Mouse (Mus musculus) cerebellum, adult 8-10 months (tissue): Measurements from ENCODE around the gene Notch4.
A peak's percentile ranks its signal among the peaks of the same experiment; 100 is the strongest.

Experiments used
- DNase-seq: peaks from one replicate; pipeline ENCODE4 v3.0.0; 2022

Gene Notch4

GRCm38 (mm10) chr17:34627943-34628643 lies 64.0 kb downstream of the Notch4 start, which contains the start of gene Ppt2:
Gene Ppt2 (minus strand): TSS chr17:34628510.
- peak; percentile 82 for DNase-seq

DNA sequence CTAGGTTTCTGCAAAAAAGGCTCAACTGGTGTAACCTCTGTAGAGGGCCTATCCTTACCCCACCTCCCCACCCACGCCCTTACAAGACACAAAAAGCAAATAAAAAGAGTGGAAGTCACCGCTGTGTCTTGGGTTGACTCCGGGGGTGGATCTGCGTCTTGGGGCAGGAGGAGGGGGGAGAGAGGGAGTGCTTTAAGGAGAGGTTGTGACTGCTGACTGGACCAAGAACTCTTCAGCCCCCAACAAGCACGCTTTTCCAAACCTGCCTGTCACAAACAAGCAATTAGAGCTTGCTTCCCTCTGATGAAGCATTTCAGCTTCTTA lies 64.5 kb downstream of the Notch4 start:
- no peak for DNase-seq

DNA sequence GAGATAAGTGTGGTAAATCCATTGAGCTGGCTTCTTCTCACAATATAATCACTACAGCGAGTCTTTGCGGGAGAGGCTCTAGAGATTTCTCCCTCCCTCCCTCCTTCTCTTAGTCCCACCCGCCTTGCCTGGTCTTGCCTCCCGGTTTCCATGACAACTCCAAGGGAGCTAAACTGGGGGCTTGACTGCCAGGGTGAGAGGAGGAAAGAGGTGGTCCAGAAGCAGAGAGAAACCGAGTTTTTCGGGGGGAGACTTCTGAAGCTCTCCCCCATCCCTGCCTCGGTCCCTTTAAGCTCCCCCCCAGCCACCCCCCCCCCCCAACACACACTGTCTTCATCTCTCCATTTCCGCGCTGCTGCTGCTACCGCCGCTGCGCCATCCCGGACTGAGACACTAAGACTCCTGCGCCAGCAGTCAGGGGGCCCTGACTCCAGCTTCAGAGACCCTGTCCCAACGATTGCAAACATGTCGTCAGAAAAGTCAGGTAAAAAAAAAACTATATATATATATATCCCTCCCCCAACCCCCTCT lies 65.2 kb downstream of the Notch4 start, which contains the start of gene Prrt1:
Gene Prrt1 (plus strand): TSS at position 313 of the 531 bp plus-strand sequence.
- DNase-seq = peak; percentile 63

- peak; percentile 65 for DNase-seq
Observed at GRCm38 (mm10) chr17:34629796-34630603, 65.9 kb downstream of the Notch4 start.

DNA sequence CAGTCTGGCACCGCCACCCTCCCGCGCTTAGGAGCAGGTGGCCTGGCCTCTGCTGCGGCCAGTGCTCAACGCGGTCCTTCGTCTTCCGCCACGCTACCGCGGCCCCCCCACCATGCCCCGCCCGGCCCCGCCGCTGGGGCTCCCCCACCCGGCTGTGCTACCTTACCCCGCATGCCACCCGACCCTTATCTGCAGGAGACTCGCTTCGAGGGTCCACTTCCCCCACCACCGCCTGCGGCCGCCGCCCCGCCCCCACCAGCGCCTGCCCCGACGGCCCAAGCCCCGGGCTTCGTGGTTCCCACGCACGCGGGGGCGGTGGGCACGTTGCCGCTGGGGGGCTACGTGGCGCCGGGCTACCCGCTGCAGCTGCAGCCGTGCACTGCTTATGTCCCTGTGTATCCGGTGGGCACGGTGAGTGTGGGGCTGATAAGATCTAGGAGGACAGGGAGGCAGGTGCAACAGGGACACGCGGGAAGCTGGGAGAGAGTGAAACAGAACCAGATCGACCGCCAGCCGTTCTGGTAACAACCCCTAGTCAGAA lies 66.8 kb downstream of the Notch4 start:
- peak; percentile 64 for DNase-seq

GRCm38 (mm10) chr17:34631647-34632046 lies 67.6 kb downstream of the Notch4 start:
- peak; percentile 61 for DNase-seq

DNA sequence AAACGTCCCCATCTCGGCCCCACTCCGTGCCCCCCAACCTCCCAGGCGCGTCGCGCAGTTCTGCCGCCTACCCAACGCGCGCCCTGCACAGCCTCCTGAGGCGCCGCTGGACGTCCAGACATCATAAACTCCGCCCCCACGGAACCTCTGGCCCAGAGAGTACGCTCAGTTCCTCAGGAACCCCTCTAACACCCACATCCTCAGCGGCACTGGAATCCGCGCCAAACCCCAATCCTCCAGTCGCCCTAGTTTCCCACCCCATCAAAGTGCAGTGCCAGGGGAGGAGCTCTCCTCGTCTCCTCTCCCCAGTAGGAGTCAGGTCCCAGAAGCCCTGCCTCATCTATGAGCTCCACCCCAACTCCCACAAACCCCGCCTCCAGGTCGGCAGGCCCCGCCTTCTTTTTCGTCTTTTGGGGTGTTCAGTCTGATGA lies 68.2 kb downstream of the Notch4 start:
- DNase-seq = peak; percentile 87

DNA sequence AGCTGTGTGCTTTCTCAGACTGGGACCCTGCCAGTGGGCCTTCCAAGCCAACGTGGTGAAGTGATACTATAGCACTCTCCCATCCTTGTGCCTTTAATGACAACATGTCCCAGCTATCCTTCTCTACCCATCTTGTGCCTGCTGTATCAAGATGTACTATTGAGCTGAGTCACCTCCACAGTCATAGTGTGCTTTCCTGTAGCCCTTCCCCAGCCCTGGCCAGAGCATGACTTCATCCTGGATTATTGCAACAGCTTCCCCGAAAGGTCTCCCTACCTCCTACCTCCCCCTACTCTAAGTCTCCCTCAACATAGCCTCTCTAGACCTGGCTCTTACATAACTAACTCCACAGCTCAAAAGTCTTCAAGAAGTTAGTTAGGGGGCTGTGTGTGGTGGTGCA lies 71.6 kb downstream of the Notch4 start:
- DNase-seq = no peak

DNA sequence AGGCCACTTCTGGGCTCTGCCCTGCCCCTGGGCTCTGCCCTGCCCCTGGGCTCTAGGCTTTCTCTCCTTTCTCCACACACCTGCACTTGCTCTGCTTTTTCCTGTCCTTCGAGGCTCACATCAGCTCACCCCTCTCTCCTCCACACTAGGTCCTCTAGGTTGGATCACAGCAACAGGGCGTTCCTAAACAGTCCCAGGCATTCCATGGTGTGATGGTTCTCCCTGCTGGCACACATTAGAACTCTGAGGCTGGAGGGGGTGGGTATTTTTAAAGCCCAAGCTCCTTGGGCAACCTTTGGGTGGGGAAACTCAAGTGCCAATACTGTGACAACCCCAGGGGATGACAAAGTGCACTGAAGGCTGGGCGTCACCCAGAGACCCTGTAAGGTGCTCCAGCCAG lies 73.4 kb downstream of the Notch4 start:
- DNase-seq = no peak
